Mouse (Mus musculus): ENCODE measurements around the gene Trim69. TPM values are rescaled to one million over a fixed set of nuclear protein-coding genes. Genes with fewer than 3 reads are reported as not detected.

Gene Trim69
- polyA plus RNA-seq (2017; shearing (Covaris generic)) = not detected

GRCm38 (mm10) chr2:122160680-122161079 lies at the start of gene Trim69:
Gene Trim69 (plus strand): TSS chr2:122160700.

GRCm38 (mm10) chr2:122117961-122118958 lies 42.2 kb upstream of the Trim69 start, which contains the start of gene Spg11:
Gene Spg11 (minus strand): TSS chr2:122118386.

DNA sequence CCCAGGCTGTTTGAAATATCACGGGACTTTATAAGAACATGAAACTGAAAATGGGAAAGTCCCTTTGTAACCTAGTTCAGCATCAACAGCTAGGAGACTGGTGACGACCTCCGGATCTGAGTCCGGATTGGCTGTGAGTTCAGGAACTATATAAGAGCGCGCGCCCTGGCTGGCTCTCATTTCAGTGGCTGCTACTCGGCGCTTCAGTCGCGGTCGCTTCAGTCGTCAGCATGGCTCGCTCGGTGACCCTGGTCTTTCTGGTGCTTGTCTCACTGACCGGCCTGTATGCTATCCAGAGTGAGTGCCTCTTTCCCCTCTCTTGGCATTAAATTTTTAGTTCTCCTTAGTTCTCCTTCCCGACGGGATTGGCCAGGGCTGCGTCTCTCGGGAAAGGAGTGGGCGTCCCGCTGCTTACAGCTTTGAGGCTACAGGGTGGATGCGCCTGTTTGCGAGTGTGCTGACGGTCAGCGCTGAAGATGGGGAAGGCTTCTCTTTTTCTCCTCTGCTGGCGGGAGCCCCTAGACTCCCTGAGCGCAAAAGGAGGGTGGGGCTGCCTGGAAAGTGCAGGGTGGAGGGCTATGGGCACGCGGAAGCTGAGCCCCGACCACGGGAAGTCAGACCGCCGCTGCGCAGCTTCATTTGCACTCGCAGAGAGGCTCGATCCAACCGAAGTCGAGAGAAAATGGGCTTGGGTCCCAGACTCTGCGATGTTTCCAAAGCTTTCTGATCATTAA lies 12.8 kb upstream of the Trim69 start, which contains the start of gene B2m:
Gene B2m (plus strand): TSS at position 179 of the 734 bp plus-strand sequence.

GRCm38 (mm10) chr2:122186106-122186505 lies 25.6 kb downstream of the Trim69 start, which contains the start of the genes Patl2 and Terb2:
Gene Patl2 (minus strand): TSS chr2:122186189.
Gene Terb2 (plus strand): TSS chr2:122186272.

Other genes starting within 250 kb of the Trim69 start
- gene Ctdspl2, start 204.7 kb upstream of the Trim69 start, polyA plus RNA-seq (2017; shearing (Covaris generic)) = 74.2 TPM
- gene Mageb3, start 204.6 kb upstream of the Trim69 start, polyA plus RNA-seq (2017; shearing (Covaris generic)) = not detected
- 5.7 TPM for gene Eif3j1, start 132.2 kb upstream of the Trim69 start, polyA plus RNA-seq (2017; shearing (Covaris generic))
- gene Spg11, start 42.3 kb upstream of the Trim69 start, polyA plus RNA-seq (2017; shearing (Covaris generic)) = 22.2 TPM
- 8,183 TPM for gene B2m, start 13.0 kb upstream of the Trim69 start, polyA plus RNA-seq (2017; shearing (Covaris generic))
- gene Patl2, start 25.5 kb downstream of the Trim69 start, polyA plus RNA-seq (2017; shearing (Covaris generic)) = 1.4 TPM
- not detected for gene Terb2, start 25.6 kb downstream of the Trim69 start, polyA plus RNA-seq (2017; shearing (Covaris generic))
- 4.1 TPM for gene Sord, start 74.0 kb downstream of the Trim69 start, polyA plus RNA-seq (2017; shearing (Covaris generic))
- not detected for gene Duox2, start 137.7 kb downstream of the Trim69 start, polyA plus RNA-seq (2017; shearing (Covaris generic))
- not detected for gene Duoxa2, start 138.2 kb downstream of the Trim69 start, polyA plus RNA-seq (2017; shearing (Covaris generic))
- not detected for gene Duoxa1, start 153.0 kb downstream of the Trim69 start, polyA plus RNA-seq (2017; shearing (Covaris generic))
- not detected for gene Duox1, start 155.0 kb downstream of the Trim69 start, polyA plus RNA-seq (2017; shearing (Covaris generic))
- 0.94 TPM for gene Shf, start 208.5 kb downstream of the Trim69 start, polyA plus RNA-seq (2017; shearing (Covaris generic))

Data from inflammation-experienced regulatory T-cells, adult 16 weeks (primary cell).